Mouse (Mus musculus): ENCODE data around the gene Mrpl55.
A peak's percentile ranks its signal among the peaks of the same experiment; 100 is the strongest.

Mrpl55 gene

DNA sequence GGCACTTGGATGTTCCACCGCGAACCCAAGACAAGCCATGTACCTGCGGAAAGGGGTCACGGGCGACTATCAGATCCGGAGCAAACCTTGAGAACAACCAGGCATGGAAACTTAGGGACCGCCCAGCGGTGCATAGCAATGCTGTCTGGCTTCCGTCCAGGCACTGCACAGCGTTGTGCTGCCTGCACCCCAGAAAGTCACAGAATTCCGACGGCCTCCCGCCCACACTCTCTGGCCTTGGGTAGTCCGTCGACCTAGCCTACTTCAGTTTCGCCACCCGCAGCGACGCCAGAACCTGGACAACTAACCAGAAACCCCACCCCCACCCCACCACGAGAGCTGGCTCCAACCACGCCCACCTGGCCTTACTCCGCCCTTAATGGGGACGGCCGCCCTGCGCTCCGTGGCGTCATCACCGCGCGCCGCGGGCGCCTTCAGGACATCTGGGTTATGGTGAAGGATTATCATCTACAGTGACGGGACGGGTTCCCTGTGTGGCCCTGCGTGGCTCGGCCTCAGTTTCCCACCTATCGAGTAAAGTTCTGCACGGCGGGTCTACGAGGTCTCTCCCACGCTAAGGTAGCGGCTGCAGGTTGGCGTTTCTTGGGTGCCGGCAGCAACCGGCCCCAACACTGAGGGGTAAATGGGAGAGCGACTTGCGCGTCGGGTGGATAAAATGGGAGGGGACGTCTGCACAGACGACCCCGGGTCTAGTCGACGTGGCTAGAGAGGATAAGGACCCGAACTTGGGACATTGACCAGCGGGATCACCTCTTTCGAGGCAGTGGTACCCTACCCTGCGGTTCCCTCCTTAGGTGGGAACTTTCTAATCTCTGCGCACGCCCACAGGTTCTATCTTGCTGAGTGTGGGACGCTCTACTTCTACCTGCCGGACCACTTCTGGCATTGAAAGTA, at the start of gene Mrpl55:
TSS of gene Mrpl55 (plus strand) at position 406 of the 915 bp plus-strand sequence.
- peak; percentile 96 for DNase-seq

DNA sequence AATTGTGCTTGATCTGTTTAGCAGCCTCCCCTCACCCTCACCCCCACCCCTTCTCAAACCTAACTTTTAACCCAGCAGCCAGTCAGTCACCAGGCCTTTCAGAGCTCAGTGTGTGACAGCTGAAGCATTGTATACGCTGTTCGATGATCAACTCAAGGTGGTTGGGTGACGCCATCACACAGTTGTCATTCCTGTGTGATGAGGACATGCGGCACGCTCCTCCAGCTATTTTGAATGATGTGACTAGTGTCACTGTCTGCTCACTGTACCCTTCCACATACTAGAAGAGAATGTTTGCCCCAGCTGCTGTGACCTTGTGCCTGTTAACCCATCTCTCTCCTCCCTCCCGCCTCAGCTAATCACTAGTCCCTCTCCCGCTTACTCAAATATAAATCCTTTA, 48.1 kb upstream of the Mrpl55 start:
- DNase-seq = no peak

DNA sequence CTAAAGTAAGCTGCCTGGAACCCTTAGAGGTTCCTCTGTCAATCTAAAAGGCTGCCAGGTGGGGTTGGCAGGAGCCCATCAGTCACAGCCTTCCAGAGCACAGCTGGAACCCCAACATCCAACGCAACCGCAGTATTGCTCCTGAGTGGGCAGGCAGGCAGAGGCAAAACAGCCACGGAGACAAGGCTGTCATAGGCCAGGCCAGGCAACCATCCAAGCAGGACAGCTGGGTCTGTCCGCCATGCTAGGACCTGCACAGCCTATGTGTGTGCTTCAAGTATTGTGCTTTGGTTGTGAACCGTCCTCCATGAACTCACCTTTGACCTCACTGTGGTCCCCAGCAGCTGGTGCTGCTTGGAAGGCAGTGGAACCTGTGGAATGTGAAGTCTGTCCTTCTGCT, 46.4 kb upstream of the Mrpl55 start:
- DNase-seq = no peak

DNA sequence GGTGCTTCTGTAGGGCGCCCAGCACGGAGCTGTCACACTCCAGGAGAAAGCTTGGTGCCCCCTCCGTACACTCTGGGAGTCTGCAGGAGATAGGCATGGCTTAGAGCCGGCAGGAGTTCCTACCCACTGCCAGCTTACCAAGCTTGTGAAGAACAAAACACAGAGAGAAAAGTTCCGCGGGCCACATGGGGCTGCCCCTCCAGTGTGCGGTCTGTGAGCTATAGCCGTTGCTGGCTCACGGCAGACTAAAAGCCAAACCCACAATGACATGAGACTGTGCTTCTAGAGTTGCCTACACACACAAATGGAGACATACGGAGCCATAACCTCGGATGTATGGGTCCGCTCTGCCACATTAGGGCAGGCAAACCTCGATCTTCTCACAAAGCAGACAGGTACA, 43.2 kb upstream of the Mrpl55 start:
- no peak for DNase-seq

DNA sequence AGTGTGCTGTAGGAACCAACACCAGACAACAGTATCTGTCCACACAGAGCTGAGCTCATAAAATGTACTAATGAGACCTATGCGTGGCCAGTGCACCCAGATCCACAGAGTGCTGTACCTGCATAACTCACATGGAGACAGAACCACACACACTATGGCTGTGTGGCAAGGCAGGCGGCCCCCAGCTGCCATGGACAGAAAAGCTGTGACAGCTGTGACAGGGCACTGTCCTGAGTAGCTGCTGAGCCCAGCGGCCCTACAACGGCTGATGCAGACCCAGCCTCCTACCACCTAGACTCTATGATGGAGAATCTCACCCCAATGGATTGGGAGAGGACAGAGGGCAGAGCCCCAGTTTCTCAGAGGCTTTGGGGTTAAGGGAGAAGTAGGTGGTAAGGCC, 42.7 kb upstream of the Mrpl55 start:
- DNase-seq = no peak

DNA sequence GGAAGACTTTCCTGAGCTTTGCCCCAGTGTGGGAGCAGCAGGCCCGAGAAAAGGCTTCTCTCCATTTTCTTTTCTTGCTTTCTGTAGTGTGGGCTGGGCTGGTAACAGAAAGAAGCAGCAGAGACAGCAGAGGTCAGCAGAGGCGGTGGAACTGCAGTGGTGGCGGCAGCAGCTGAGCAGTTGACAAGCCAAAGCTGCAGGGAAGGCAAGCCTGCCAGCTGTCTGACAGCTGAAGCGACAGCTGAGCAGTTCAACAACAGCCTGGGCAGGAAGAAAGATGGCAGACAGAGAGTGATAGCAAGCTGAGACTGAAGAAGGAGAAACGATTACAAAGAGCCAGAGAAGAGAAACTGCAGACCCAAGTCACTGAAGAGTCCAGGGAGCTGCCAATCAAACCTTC, 40.9 kb upstream of the Mrpl55 start:
- peak; percentile 50 to 85 for DNase-seq

DNA sequence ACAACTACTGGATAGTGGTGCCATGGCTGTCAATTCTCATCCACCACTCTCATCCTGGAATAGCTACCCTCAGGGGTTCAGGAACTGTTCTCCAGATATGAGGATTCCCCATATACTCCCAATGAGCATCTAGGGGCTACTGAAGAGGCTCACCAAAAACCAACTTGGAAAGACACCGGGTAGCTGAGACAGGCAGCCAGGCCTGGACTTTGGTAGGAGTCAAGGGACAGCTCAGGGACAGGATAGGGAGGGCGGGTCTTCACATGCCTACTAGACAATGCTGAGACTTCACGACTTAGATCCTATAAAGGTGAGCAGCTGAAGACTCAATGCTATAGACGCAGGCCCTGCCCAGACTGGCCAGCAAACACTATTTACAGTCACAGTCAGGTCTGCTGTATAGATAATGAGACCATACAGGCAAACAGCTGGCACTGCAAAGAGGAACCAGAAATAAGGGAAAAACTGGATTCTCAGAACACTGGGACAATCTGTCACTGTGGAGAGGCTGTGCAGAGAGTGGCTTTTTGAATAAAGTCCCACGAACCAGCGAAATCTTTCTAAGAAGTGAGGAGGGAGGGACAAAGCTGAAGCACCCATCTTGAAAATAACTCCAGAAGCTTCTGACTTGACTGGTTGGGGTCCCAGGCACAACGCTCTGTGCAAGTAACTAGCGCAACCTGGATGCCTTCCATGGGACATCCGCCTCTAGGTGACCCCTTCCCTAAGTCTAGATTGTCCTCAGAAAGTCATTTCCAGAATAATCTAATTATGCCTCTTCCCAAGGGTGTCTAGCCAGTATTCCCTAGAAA, 39.6 kb upstream of the Mrpl55 start:
- DNase-seq = no peak

DNA sequence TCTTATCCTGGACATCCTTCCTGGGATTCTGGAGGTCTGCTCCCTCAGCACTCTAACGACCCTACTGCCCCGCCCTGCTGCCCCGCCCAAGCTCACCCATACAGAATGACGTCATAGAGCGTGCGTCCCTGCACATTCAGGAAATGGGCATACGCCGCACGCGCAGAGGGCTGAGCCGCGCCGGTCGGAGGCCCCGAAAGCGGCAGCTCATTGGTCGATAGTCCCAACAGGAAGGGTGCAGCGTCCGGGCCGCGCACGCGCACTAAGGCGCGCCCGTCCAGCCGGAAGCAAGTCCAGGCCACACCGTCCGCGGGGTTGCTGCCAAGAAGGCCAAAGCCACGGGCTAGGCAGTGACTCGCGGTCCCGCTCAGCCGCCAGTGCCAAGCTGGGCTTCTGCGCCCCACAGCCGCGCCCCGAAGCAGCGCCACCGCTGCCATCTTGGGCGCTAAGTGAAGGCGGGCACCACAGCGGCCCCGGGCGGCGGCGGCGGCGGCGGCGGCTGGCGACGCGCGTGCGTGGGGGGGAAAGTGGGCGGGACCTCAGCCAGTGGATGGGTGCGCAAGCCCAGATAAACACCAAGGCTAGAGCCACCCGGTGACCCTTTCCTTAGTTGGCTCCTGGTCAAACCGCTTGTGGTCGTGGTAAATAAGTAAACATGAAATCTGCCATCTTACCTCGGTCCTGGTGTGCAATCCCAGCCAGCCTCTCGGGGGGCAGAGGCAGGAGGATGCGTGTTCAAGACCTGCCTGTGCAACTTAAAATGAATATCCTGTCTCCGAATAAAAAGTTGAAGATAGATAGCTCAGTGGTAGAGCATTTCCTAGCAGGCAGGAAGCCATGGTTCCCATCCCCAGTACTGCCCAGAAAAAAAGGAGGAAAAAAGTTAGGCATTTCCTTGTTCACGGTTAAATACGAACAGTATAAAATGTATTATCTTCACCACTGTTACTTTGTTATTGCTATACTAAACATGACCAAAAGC, 38.7 kb upstream of the Mrpl55 start, which contains the start of gene Iba57:
TSS of gene Iba57 (minus strand) at position 485 of the 982 bp plus-strand sequence.
- DNase-seq = peak; percentile 97 to 100

DNA sequence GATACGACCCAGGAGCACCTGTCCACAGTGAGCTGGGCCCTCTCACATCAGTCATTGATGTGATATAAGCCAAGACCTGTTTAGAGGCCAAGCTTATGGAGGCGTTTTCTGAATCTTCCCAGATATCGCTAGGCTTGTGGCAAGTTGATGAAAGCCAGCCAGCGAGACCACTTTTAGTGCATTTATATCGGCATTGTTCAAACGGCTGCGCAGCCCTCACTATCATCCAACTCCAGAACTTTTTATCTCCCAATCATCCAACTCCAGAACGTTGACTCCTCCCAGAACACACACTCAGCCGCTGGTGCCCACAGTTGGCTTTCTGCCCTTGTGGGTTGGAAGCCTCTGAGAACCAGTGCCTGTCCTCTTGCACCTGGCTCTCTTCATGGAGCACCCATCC, 37.9 kb upstream of the Mrpl55 start:
- no peak for DNase-seq

DNA sequence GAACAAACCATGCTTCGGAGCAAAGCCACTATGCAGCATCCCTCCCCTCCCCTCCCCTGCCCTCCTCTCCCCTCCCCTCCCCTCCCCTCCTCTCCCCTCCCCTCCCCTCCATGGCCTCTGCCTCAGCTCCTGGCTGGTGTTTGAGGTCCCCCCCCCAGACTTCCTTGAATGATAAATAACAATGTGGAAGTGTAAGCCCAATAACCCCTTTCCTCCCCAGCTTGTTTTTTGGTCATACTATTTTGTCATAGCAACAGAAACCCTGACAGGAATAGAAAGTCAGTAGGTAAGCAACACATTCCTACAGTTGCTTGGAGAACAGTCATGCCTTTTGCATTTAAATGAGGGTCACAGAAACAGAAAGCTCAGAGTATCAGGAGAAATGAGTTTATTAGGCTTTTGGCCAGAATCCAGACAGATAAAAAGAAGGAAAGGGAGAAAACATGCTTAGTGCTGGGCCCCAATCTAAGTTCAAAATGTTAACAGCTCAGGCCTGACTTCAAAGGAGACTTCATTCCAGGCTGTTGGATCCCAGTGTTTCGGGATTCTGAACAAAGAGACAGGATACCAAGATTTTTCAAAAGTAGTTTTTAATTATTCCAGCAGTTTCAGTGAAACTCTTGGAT, 36.6 kb upstream of the Mrpl55 start:
- no peak for DNase-seq

DNA sequence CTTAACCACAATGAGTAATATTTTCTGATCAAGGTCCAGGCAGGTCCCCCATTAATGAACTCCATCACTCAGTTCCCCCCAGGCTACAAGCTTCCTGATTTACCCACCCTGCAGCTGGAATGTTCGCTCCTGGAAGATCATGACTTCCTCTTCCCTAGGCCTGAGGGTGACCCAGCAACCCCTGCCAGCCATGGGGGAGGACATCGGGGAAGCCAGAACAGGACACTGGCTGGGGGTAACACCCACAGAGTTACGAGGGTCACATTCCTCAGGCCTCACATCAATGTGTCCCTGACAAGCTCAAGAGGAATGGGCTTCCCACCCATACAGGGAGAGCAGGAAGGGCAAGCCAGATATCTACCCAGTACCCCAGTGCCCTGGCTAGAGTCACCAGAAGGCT, 32.5 kb upstream of the Mrpl55 start:
- peak in 1 of 2 experiments; percentile 58 for DNase-seq

DNA sequence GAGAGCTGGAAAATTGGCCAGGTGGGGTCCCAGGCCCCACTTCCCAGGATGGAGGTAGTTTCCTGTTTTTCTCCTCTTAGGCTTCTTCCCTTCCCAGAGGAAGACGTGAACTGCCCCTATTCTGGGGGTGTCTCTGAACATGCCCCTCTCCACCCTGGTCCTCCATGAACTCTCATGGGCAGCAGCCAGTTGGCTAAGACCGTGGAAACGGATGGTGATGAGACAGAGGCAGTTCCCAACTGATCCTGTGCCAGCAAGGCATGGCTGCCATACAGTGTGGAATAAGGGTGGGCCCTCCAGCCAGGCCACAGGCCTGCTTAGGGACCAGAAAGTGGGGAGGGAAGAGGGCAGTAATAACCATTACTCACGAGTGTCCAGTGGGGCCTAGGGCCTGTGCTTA, 31.7 kb upstream of the Mrpl55 start:
- DNase-seq = peak; percentile 44 to 74

DNA sequence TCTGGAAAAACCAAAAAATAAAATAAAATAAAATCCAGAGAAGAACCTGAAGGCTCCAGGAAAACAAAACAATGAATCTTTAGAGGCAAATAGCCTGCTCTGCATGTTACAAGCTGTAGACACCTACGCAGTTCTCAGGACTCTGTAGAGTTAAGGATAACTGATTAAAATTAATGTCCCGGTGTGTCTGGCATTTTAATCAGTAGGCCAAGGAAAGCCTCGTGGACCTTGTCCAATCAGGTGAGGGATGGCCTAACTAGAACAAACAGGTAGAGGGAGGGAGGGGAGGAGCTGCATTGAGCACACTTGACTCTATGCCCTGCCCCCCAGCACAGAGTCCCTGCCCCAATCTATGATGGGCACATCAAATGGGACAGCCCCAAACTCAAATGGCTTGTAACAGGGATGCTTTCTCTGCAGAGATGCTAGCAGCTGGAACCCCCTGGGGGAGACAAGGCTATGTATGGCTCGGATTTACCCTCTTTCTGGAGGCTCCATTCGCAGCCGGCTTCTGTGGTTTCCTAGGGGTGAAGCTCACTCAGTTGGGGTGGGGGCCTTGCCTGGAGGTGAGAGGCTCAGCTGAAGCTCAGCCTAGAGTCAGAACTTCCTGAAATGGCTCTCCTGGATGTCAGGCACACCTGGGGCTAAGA, 28.0 kb upstream of the Mrpl55 start:
- DNase-seq = no peak

DNA sequence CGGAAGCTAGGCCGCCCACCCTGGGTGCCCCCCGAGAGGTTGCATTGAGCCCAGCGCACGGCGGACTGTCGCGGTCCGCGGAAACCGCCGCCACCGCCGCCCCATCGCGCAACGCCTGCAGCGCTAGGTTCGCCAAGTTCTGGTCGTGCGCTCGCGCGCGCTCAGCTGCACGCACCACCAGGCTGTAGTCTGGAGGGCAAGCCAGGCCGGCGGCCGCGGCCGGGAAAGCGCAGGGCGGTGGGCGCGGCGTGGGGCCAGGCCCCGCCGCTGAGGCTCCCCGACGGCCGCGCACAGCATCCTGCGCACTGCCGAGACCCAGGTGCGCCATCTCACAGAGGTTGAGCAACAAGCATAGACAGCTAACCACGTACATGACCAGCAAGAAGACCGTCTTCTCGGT, 25.8 kb upstream of the Mrpl55 start:
- peak in 1 of 2 experiments; percentile 15 for DNase-seq

DNA sequence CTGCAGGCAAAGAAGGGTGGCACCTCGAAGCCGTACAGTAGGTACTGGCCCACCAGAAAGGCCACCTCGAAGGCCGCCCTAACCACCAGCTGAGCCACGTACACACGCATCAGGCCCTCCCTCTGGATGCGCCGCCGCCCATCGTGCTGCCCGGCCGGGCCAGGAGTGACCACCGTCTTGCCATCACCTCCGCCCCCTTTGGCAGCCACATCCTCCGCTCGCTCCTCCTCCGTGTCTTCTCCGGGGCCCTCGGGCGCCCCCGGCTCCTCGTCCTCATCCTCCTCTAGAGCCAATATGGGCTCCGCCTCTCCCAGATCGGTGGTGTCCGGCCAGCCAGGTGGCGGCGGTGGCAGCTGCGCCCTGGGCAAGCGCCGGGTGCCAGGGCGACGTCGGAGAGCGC, 25.4 kb upstream of the Mrpl55 start:
- peak; percentile 47 to 69 for DNase-seq

DNA sequence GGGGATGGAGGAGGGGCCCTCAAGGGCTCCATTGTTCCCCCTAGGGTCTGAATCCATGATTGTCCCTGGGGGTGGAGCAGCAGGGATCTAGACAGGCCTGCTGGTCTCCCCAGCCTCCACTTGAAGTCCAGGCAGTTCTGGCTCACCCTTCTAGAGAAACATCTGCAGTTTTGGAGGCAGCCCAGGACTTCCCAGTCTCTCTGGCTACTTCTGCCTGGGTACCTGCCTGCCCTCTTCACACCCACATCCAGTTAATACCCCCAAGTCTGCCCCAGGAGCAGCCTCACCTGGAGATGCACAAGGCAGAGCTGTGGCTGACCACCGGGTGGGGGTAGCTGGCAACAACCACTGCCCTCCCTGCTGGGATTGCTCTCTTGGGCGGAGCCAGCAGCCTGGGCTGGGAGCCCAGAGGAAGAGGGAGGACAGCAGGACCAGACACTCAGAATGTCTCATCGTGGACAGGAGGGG, 19.4 kb upstream of the Mrpl55 start, which contains the start of gene Gjc2:
TSS of gene Gjc2 (minus strand) at position 350 of the 468 bp plus-strand sequence.
- DNase-seq = peak; percentile 55 to 82

DNA sequence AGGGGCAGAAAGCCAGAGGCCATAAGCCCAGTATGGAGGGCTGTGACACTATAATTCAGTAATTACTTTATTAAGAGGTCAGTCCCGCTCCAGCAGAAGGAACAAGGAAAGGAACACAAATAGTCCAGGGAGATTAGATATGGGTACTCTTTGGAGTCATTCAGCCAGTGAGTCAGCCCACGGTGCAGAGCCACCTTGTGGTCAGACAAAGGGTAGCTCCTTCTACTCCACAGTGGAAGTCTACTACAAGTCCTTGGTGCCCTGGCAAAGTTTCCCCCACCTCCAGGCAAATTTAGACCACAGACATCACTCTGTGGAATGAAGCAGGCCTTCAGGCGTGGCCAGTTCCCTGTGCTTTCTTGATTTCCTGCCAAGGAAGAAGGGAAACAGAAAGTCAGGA, 18.5 kb upstream of the Mrpl55 start:
- DNase-seq = peak; percentile 60 to 68

DNA sequence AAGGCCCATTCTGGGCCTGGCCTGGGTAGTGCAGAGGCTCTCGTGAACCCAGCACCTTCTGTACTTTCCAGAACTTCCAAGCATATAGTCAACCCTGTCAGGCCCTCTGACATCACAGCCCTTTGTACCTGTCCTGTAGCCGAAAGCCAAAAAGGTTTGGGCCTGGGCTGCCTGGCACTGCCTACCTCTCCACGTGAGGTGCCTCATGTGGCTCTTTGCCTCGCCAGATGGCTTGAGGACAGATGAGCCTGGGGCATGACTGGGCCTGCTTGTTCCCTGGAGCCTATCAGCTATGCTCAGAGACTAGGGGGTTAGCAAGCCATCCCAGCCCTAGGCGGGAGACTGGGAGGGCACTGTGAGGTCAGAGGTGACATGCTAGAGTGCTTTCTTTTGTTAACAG, 16.8 kb upstream of the Mrpl55 start:
- no peak for DNase-seq

DNA sequence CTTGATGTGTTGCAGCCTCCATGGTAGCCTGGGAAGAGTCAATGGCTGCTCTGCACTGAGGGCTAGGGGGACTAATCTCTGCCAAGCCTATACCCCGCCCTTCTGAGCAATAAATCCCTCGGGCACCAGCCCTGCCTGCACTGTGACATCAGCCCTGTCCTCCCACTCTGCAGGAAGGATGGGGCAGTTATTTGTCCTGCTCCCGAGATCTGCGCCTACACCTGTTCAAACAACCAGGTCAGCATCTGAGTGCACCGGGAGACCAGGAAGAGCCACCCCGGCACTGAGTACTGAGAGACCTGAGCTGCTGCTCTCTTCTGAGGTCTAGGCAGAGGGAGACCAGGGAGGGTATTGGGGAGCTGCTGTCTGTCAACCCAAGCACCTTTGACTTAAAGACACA, 14.6 kb upstream of the Mrpl55 start:
- no peak for DNase-seq

DNA sequence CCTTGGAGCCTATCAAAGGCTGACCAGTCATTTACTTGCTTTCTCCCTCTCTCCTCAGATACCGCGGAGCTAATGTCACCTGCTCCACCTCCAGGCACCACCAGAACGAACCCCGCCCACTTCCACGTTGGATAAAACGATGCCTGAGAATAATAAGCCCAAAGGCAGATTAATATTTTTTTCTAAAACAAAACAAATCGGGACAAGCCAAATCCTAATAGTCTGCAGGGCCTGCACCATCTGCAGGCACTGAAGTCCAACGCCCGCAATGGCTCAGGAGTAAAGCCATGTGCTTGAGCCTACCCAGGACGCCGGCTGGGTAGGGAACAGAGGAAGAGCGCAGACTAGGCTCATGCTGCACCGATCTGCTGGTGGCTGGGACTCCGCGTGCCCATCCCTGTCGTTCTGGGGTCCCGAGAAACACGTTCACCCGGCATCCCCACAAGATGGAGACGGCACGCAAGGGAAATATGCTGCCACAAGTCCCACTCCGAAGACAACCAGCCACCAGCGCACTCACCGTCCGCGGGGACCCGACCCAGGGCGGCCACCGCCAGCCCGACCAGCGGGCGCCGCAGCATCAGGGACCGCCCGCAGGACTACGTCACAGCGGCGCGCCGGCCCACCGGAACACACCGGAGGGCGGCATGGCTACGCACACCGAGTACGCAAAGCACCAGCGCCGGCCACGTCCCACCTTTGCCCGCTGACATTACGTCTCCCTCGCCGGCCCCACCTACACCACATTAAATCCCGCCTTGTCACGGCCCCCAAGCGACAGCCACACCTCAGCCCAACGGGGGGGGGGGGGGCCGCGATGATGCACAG, 10.8 kb upstream of the Mrpl55 start:
- peak; percentile 92 to 96 for DNase-seq

DNA sequence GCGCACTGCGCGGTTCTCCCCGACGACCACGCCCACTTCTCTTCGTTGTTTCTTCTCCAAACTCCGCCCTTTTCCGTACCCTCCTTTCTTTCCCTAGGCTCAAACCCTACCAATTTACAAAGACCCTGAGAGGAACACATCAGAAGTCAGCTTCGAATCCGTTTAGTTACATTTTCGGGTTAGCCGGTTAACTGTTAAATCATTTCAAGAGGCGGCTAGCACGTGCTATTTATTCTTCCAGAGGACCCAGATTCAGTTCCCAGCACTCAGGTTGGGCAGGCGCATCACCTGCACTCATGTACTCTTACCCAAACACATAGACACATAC, 10.3 kb upstream of the Mrpl55 start, which contains the start of gene Guk1:
TSS of gene Guk1 (minus strand) at position 154 of the 328 bp plus-strand sequence.
- DNase-seq = no peak
